Mouse (Mus musculus) testis, adult 2 months (tissue): ENCODE data around the gene Phf12. TPM values are rescaled to one million over a fixed set of nuclear protein-coding genes. Genes with fewer than 3 reads are reported as not detected.

ENCODE experiments used
- H3K27ac ChIP-seq: fragments of 200-500 bp; 2 replicates; pipeline ENCODE4 v1.5.1; 2012; ENCODE audit warnings: low read depth, low read length; ENCODE audit not compliant: control insufficient read depth, insufficient read depth
- H3K27me3 ChIP-seq: fragments of 200-500 bp; 2 replicates; pipeline ENCODE4 v1.6.1; 2012; ENCODE audit warnings: mild to moderate bottlenecking, low read length, moderate library complexity; ENCODE audit not compliant: control insufficient read depth, insufficient read depth
- H3K36me3 ChIP-seq: fragments of 200-500 bp; 2 replicates; pipeline ENCODE4 v1.6.1; 2012; ENCODE audit warnings: mild to moderate bottlenecking, low read length; ENCODE audit not compliant: control insufficient read depth, insufficient read depth
- H3K4me1 ChIP-seq: fragments of 200-500 bp; 2 replicates; pipeline ENCODE4 v1.6.1; 2012; ENCODE audit warnings: low read length; ENCODE audit not compliant: control insufficient read depth, insufficient read depth
- H3K4me3 ChIP-seq: fragments of 200-500 bp; 2 replicates; pipeline ENCODE4 v1.5.1; 2012; ENCODE audit warnings: low read depth, mild to moderate bottlenecking, low read length, moderate library complexity, mixed read lengths; ENCODE audit not compliant: control insufficient read depth
- CTCF ChIP-seq: fragments of 200-500 bp; IDR thresholded peaks from 2 replicates; pipeline ENCODE4 v1.5.1; 2012; ENCODE audit warnings: low read depth, mild to moderate bottlenecking, inconsistent platforms, low read length, moderate library complexity; ENCODE audit not compliant: control insufficient read depth, insufficient read depth, insufficient replicate concordance
- POLR2A ChIP-seq: fragments of 200-500 bp; IDR thresholded peaks from 2 replicates; pipeline ENCODE4 v1.6.1; 2012; ENCODE audit warnings: low read depth, mild to moderate bottlenecking, inconsistent platforms, low read length, moderate library complexity; ENCODE audit not compliant: control insufficient read depth
- polyA plus RNA-seq: library from polyadenylated mRNA; depleted of rRNA; stranded (reverse); fragments of >200 nt; gene quantifications from 2 replicates; pipeline ENCODE4 v1.2.3, GENCODE M21; 2012; rRNA removed

Gene Phf12
- polyA plus RNA-seq: 24.6 and 26.7 TPM in 2 replicates

GRCm38 (mm10) chr11:77982441-77982905 lies at the start of gene Phf12:
TSS of gene Phf12 (plus strand) at chr11:77982754.
- Histone ChIP-seq H3K36me3 (no peaks in the 10 kb centered on the region), H3K4me3 (peak within 1 kb of the TSS; percentile 89), H3K4me1 (peaks cover 9% of the 10 kb centered on the region), H3K27me3 (no peaks in the 10 kb centered on the region), H3K27ac (peak within 1 kb of the TSS; percentile 99)
- TF ChIP-seq POLR2A (peak; percentile 78), CTCF (no peak)

- TF ChIP-seq POLR2A (no peak), CTCF (no peak)
- Histone ChIP-seq H3K27me3 (peaks cover 5% of the 10 kb centered on the region), H3K4me1 (peaks cover 17% of the 10 kb centered on the region), H3K4me3 (no peak overlapping the region), H3K36me3 (no peaks in the 10 kb centered on the region), H3K27ac (no peak overlapping the region)
These were observed 48.4 kb upstream of the Phf12 start for GRCm38 (mm10) chr11:77934111-77934521.

DNA sequence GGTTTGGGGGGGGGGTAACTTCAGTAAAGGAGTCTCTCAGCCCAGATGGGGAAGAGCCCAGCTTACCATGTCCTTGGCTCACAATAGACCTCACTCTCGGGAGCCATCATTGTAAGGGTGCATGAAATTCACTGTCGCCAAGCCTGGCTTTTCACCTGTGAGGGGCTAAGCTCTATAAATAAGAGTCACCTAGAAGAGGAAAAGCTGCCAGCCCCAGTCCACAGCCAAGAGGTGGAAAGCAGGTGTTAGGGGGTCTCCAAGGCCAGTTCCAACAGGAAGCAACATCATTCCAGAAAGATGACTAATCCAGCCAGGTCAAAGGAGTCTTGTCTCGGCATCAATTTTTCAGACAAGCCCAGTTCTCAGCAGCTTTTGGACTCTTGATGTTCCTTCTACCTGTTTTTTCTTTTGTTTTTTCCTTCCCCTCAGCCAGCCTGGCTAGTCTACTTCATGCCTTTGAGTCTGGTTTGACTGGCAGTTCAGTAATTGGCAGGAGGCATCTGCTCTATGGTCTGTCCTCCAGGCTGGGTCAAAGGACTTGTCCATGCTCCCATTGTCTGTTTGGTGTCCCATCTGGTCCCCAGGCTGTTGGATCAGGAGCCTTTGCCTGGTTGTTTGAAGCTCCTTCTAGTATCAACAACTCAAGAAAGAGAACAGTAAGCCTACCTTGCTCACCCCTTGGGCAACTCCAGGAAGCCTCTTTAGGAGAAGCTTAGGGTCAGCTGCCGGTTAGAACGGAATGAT lies 47.8 kb upstream of the Phf12 start:
- H3K27me3 ChIP-seq: peaks cover 5% of the 10 kb centered on the region
- peaks cover 17% of the 10 kb centered on the region for H3K4me1 ChIP-seq
- H3K36me3 ChIP-seq: no peaks in the 10 kb centered on the region

GRCm38 (mm10) chr11:77936846-77937245 lies 45.7 kb upstream of the Phf12 start:
- Histone ChIP-seq H3K36me3 (no peaks in the 10 kb centered on the region), H3K27me3 (peaks cover 5% of the 10 kb centered on the region), H3K27ac (no peak overlapping the region), H3K4me3 (no peak overlapping the region), H3K4me1 (peaks cover 2% of the 10 kb centered on the region)
- TF ChIP-seq POLR2A (no peak), CTCF (no peak)

More for the DNA sequence above, 47.8 kb upstream of the Phf12 start:
- no peak for TF ChIP-seq CTCF
- TF ChIP-seq POLR2A: no peak
- no peak overlapping the region for H3K27ac ChIP-seq
- no peak overlapping the region for H3K4me3 ChIP-seq

GRCm38 (mm10) chr11:77937649-77938410 lies 44.7 kb upstream of the Phf12 start:
- no peak for TF ChIP-seq CTCF
- TF ChIP-seq POLR2A: no peak

GRCm38 (mm10) chr11:77942230-77942629 lies 40.3 kb upstream of the Phf12 start:
- H3K27me3 ChIP-seq: no peaks in the 10 kb centered on the region
- H3K36me3 ChIP-seq: no peaks in the 10 kb centered on the region
- no peak overlapping the region for H3K27ac ChIP-seq
- H3K4me3 ChIP-seq: no peak overlapping the region
- TF ChIP-seq POLR2A: no peak
- H3K4me1 ChIP-seq: peaks cover 4% of the 10 kb centered on the region

More at GRCm38 (mm10) chr11:77937649-77938410, 44.7 kb upstream of the Phf12 start:
- Histone ChIP-seq H3K27me3 (no peaks in the 10 kb centered on the region), H3K4me1 (no peaks in the 10 kb centered on the region), H3K36me3 (no peaks in the 10 kb centered on the region), H3K27ac (no peak overlapping the region), H3K4me3 (no peak overlapping the region)

GRCm38 (mm10) chr11:77947860-77948259 lies 34.7 kb upstream of the Phf12 start:
- TF ChIP-seq POLR2A: no peak
- TF ChIP-seq CTCF: no peak
- Histone ChIP-seq H3K27ac (no peak overlapping the region), H3K4me3 (no peak overlapping the region), H3K4me1 (peaks cover 16% of the 10 kb centered on the region), H3K27me3 (no peaks in the 10 kb centered on the region), H3K36me3 (no peaks in the 10 kb centered on the region)
